Mouse (Mus musculus): Measurements from ENCODE around the gene Bpifb4.

GRCm38 (mm10) chr2:153933311-153933710 is 4.7 kb upstream of the Bpifb4 start:
- TF ChIP-seq POLR2A (IDR thresholded peaks at IDR 0.05; ENCODE audit: low read depth, low read length) (no peak), ETS1 (conservative IDR thresholded peaks at IDR 0.05; ENCODE audit: low read depth, low read length) (no peak), CTCF (conservative IDR thresholded peaks at IDR 0.05 in 1 of 2, IDR thresholded peaks at IDR 0.05 in 1 of 2; ENCODE audit: low read depth in 2 of 2, low read length in 2 of 2) (no peak), MAFK (IDR thresholded peaks at IDR 0.05; ENCODE audit: insufficient replicate concordance, low read length) (no peak)
